Mouse (Mus musculus) CD4-positive naive resting alpha-beta T cell, adult 76 days (primary cell): Measurements from ENCODE around the gene Gart. TPM values are rescaled to one million over a fixed set of nuclear protein-coding genes. Genes with fewer than 3 reads are reported as not detected.

Source experiments
- total RNA-seq: library from RNA; stranded (reverse); gene quantifications from one replicate; pipeline ENCODE4 v1.2.4, GENCODE M21; 2023

Gart gene
- 82.9 TPM for total RNA-seq

DNA sequence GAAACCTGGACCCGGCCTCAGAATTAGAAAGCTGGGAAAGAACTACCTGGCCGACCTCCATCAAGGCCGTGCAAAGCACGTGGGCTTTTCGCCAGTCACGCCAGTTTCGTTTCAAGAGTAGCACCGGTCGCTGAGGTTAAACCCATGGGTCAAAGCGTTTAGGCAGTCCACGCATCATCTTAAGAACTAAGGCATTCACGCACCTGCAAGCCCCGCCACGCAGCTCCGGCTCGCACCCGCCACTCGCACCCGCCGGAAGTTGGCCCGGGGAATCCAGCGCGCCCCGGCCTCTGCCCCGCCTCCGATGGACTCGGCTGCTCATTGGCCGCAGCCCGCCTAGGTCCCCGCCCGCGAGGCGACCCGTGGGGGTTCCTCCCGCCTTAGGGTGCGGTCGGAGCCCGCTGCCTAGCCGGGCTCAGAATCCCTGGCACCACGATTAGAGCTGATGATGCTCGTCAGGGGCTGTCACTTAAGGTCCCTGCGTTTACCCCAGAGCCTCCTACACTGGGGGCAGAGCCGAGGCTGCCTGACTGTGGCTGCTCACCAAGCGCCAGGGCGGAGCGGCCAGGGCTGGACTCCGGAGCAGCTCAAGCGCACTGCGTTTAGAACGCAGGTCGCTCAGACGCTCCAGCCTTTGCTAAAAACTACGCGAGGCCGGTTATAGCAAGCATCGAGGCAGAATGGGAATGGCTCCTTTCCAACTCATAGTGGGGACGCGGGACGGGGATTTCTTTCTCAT, at the start of gene Gart:
TSS of gene Gart (minus strand) at position 272 of the 739 bp plus-strand sequence.

GRCm38 (mm10) chr16:91688619-91689334, 42.0 kb upstream of the Gart start, which contains the start of gene Donson:
TSS of gene Donson (minus strand) at chr16:91688770.

DNA sequence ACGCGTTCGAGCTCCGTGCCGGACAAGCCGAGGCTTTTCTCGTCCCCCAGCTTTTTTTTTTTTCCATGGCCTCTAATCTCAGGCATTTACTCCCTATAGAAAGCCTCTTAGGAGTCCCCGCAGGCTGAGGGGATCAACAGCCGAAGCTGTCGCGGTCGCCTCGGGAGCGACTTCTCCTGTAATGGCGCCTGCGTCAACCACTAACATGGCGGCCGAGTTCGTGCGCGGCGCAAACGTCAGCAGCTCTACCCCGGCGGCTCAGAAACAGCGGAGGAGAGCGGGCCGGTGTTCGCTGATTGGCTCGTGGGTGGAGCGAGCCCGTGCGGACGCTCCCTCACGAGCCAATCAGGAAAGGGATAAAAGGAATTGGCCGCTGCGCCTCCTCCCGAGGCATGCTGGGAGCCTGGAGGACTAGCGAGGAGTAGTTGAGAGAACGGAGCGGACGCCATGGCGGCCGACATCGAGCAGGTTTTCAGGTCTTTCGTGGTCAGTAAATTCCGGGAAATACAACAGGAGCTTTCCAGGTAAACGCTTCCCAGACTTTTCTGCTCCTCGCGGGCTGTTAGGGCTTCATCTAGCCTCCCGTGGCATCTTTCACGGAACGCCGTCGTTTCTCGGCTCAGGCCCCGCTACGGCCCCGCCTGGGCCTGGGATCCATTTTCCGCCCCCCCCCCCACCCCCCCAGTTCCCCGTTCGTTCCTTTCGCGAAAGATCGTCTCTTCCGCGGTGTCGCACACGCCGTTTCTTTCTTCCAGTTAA, 888 bp upstream of the Gart start, which contains the start of gene Son:
TSS of gene Son (plus strand) at position 46 of the 759 bp plus-strand sequence.

DNA sequence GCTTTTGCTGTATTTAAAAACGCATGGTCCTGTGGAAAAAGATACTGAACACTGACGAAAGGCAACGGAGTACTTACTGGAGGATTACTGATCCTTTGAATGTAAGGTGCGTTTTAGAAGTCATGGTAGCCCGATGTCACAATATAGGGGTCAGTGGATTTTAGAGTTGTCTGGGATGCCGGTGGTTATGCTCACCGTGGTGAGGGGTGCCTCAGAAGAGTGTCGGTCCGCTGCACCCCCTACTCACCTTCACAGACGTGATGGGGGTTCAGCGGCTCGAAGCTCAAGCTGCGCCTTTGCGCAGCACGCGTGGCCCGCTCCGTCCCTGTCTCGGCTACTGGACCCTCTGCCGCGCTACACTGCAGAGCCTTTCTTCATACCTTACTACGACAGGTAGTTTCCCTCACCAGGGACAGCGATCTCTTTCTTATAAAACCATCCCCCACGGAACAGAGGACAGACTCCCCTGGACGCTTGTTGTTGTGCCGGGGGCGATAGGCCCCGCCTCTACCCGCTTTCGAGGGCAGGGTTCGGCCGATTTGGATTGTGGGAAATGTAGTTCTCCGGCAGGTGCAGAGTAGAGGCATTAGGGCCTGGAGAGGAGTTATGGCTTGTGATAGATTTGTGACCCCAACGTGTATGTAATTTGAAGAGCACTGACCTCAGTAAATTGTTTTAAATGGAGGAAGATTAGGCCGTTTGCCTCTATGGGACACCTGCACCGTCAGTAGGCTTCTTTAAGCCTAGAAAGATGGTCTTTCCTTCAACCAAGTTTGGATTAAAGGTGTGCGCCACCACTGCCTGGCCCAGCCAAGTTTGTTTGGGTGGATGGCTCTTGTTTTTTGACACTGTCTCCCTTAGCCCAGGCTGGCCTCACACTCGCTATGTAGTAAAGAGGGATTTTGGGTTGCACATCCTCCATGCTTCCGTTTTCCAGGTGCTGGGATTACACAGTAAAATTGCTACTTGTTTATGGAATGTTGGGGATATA, 27.9 kb downstream of the Gart start, which contains the start of gene Dnajc28:
TSS of gene Dnajc28 (minus strand) at position 516 of the 991 bp plus-strand sequence.

GRCm38 (mm10) chr16:91597672-91598010, 49.1 kb downstream of the Gart start, which contains the start of gene Tmem50b:
TSS of gene Tmem50b (minus strand) at chr16:91597800.

Other genes starting within 250 kb of the Gart start
- 37.4 TPM for gene Il10rb, start 240.8 kb downstream of the Gart start, total RNA-seq
- gene Ifnar1, start 161.7 kb downstream of the Gart start, total RNA-seq, result 155 TPM
- gene Ifngr2, start 99.9 kb downstream of the Gart start, total RNA-seq, result 222 TPM
- 25.0 TPM for gene Tmem50b, start 49.2 kb downstream of the Gart start, total RNA-seq
- gene Dnajc28, start 27.9 kb downstream of the Gart start, total RNA-seq, result 0.44 TPM
- gene Son, start 554 bp upstream of the Gart start, total RNA-seq, result 514 TPM
- gene Donson, start 41.8 kb upstream of the Gart start, total RNA-seq, result 140 TPM
- 27.1 TPM for gene Cryzl1, start 82.0 kb upstream of the Gart start, total RNA-seq
- 6.4 TPM for gene Itsn1, start 82.3 kb upstream of the Gart start, total RNA-seq